Mouse (Mus musculus) hindbrain, embryonic 15.5 days (tissue): ENCODE measurements around the gene Psapl1. TPM values are rescaled to one million over a fixed set of nuclear protein-coding genes. Genes with fewer than 3 reads are reported as not detected.
"Not testable (repeated sequence)": the region's sequence is repeated elsewhere in the genome, so short reads cannot be mapped to it uniquely, and the experiment has no call there.

ENCODE experiments used
- ATAC-seq: fragments of 200-750 bp; cut with Nextera tagmentation; 2 replicates; pipeline ENCODE4 v1.8.0; 2017; ENCODE audit warnings: low read depth, moderate number of reproducible peaks, moderate TSS enrichment; ENCODE audit not compliant: low FRiP score
- H3K27ac ChIP-seq: fragments of 300-500 bp; sonication (generic); replicated peaks from 2 replicates; pipeline ENCODE4 v1.5.1; 2015; ENCODE audit warnings: mild to moderate bottlenecking, inconsistent platforms
- H3K27me3 ChIP-seq: fragments of 300-500 bp; sonication (generic); 2 replicates; pipeline ENCODE4 v1.6.1; 2015; ENCODE audit warnings: control low read depth, inconsistent platforms
- H3K36me3 ChIP-seq: fragments of 300-500 bp; sonication (generic); 2 replicates; pipeline ENCODE4 v1.6.1; 2015; ENCODE audit warnings: control low read depth, inconsistent platforms
- H3K4me1 ChIP-seq: fragments of 300-500 bp; sonication (generic); replicated peaks from 2 replicates; pipeline ENCODE4 v1.6.1; 2015; ENCODE audit warnings: control low read depth, inconsistent platforms
- H3K4me2 ChIP-seq: fragments of 300-500 bp; sonication (generic); 2 replicates; pipeline ENCODE4 v1.6.1; 2015; ENCODE audit warnings: moderate library complexity, mild to moderate bottlenecking, inconsistent platforms
- H3K4me3 ChIP-seq: fragments of 300-500 bp; sonication (generic); 2 replicates; pipeline ENCODE4 v1.5.1; 2015; ENCODE audit warnings: mild to moderate bottlenecking, inconsistent platforms
- H3K9ac ChIP-seq: fragments of 300-500 bp; sonication (generic); 2 replicates; pipeline ENCODE4 v1.6.1; 2015; ENCODE audit warnings: inconsistent platforms
- H3K9me3 ChIP-seq: fragments of 300-500 bp; sonication (generic); 2 replicates; pipeline ENCODE4 v1.6.1; 2016; ENCODE audit warnings: control low read depth, inconsistent platforms
- WGBS: fragments of 180-500 bp; shearing (Covaris S2); methylation state at CpG from one replicate; pipeline ENCODE4 v1.1.7; 2015; 5-methylcytosine and 5-hydroxymethylcytosine counted together
- polyA plus RNA-seq: library from polyadenylated mRNA; unstranded; fragments of >200 nt; fragmentation: Nextera tagmentation; extraction: Ambion mirVana; gene quantifications from 2 replicates; pipeline ENCODE4 v1.2.1, GENCODE M21; 2015

Gene Psapl1
- polyA plus RNA-seq, 1 experiment from 2014 or later: not detected

DNA sequence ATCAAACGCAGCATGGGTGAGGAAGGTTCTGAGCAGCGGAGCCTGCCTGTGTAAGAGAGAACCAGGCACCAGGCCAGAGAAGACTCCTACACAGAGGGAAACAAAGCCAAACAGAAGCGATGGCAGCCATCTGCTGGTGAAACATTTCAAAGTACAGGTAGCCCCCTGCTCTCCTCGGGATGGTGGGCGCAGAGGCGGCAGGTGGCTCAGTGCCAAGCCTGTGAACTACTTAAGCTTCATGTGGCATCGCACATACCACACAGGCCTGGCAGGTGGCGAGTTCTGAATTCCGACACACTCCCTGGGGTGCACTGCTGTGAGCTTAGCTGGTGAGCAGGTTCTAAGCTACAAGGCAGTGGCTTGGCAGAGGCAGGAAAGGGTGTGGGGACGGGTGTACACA lies 9.5 kb downstream of the Psapl1 start:
- Histone ChIP-seq H3K4me2 (no peak overlapping the region), H3K27me3 (no peaks in the 10 kb centered on the region), H3K36me3 (no peaks in the 10 kb centered on the region), H3K4me3 (no peak overlapping the region), H3K9ac (no peak overlapping the region), H3K9me3 (no peaks in the 10 kb centered on the region), H3K4me1 (no peaks in the 10 kb centered on the region), H3K27ac (no peak overlapping the region)
- ATAC-seq: peak; percentile 40; the same call in 1 of the 2 replicates
- 67% methylated on average over 10 of the region's 10 CpGs for WGBS

DNA sequence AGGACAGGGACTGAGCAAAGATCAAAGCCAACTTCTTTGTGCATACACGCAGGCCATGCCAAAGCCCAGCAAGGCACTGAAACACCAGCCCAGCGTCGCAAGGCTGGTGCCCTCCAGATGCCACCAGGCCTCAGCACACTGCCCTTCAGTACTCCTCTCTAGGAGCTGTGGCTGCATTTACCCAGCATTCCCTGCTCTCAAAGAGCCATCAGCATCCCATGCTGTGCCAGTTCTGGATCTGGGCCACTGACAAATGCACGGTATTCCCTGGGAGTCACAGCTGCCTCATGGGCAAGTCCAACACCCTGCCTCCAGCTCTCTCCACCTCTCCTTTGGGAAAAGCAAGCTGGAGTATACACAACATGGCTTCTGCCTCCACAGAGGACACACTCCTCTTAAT lies 16.3 kb downstream of the Psapl1 start:
- H3K4me2 ChIP-seq: no peak overlapping the region
- WGBS: 60% methylated on average over 4 of the region's 4 CpGs
- H3K27ac ChIP-seq: no peak overlapping the region

GRCm38 (mm10) chr5:36220626-36221025 lies 16.8 kb downstream of the Psapl1 start:
- ATAC-seq: no peak
- Histone ChIP-seq H3K4me1 (peaks cover 16% of the 10 kb centered on the region; the same call in 1 of the 2 replicates), H3K9me3 (no peaks in the 10 kb centered on the region), H3K27me3 (no peaks in the 10 kb centered on the region), H3K27ac (no peak overlapping the region), H3K36me3 (no peaks in the 10 kb centered on the region), H3K4me3 (no peak overlapping the region), H3K4me2 (no peak overlapping the region), H3K9ac (no peak overlapping the region)
- WGBS: 52% methylated on average over 6 of the region's 6 CpGs

More for the DNA sequence above, 16.3 kb downstream of the Psapl1 start:
- H3K4me3 ChIP-seq: no peak overlapping the region
- peaks cover 11% of the 10 kb centered on the region; the same call in 1 of the 2 replicates for H3K4me1 ChIP-seq
- H3K9me3 ChIP-seq: no peaks in the 10 kb centered on the region
- no peak for ATAC-seq
- no peak overlapping the region for H3K9ac ChIP-seq
- H3K27me3 ChIP-seq: no peaks in the 10 kb centered on the region
- no peaks in the 10 kb centered on the region for H3K36me3 ChIP-seq

DNA sequence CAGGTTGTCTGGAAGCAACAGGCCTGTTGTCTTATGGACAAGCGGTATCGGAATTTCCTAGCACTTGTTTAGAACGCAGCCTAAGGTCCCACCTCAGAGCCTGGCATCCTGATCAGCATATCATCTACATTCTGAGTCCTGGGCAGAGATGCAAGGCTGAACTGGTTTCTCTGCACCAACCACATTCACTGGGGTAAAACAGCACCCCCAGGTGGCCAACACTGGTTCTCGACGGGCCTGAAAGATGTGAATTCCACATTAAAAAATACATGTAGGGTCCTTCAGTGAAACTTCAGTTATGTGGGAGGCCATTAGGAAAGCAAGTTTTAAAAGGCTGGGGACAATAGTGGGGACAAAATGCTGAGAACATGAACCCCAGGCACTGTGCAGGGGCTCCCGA lies 20.0 kb downstream of the Psapl1 start:
- peaks cover 34% of the 10 kb centered on the region for H3K4me1 ChIP-seq
- H3K4me3 ChIP-seq: no peak overlapping the region
- WGBS: 71% methylated on average over 6 of the region's 6 CpGs
- no peaks in the 10 kb centered on the region for H3K36me3 ChIP-seq
- ATAC-seq: no peak
- H3K9ac ChIP-seq: no peak overlapping the region
- no peaks in the 10 kb centered on the region for H3K27me3 ChIP-seq
- H3K27ac ChIP-seq: no peak overlapping the region
- H3K4me2 ChIP-seq: no peak overlapping the region
- H3K9me3 ChIP-seq: no peaks in the 10 kb centered on the region

DNA sequence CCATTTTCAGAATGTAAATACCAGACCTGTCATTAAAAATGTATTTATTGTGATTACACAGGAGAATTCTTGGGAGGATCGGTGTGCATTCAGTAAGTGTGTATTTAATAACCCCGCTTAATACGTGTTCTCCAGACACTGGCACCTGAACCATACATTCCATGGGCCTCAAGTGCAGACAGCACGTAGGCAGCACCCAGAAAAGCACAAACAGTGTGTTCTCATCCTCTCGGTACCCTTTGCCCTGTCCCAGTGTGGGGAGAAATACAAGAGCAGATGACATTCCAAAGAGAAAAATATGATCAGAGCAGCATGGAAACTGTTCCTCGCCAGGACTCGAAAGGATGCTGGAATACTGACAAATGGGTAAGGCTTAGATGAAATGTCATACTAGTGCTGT lies 22.0 kb downstream of the Psapl1 start:
- Histone ChIP-seq H3K36me3 (no peaks in the 10 kb centered on the region), H3K9me3 (no peaks in the 10 kb centered on the region), H3K4me3 (no peak overlapping the region), H3K4me1 (peaks cover 48% of the 10 kb centered on the region), H3K4me2 (no peak overlapping the region), H3K27me3 (no peaks in the 10 kb centered on the region), H3K9ac (no peak overlapping the region), H3K27ac (0 out of 2 replicates have a peak overlapping the region, but pooled peaks have one; percentile 32)
- 39% methylated on average over 7 of the region's 7 CpGs for WGBS
- ATAC-seq: no peak

GRCm38 (mm10) chr5:36226296-36226695 lies 22.5 kb downstream of the Psapl1 start:
- Histone ChIP-seq H3K27ac (0 out of 2 replicates have a peak overlapping the region, but pooled peaks have one; percentile 32), H3K4me1 (peaks cover 48% of the 10 kb centered on the region)
- 54% methylated on average over 11 of the region's 11 CpGs for WGBS

DNA sequence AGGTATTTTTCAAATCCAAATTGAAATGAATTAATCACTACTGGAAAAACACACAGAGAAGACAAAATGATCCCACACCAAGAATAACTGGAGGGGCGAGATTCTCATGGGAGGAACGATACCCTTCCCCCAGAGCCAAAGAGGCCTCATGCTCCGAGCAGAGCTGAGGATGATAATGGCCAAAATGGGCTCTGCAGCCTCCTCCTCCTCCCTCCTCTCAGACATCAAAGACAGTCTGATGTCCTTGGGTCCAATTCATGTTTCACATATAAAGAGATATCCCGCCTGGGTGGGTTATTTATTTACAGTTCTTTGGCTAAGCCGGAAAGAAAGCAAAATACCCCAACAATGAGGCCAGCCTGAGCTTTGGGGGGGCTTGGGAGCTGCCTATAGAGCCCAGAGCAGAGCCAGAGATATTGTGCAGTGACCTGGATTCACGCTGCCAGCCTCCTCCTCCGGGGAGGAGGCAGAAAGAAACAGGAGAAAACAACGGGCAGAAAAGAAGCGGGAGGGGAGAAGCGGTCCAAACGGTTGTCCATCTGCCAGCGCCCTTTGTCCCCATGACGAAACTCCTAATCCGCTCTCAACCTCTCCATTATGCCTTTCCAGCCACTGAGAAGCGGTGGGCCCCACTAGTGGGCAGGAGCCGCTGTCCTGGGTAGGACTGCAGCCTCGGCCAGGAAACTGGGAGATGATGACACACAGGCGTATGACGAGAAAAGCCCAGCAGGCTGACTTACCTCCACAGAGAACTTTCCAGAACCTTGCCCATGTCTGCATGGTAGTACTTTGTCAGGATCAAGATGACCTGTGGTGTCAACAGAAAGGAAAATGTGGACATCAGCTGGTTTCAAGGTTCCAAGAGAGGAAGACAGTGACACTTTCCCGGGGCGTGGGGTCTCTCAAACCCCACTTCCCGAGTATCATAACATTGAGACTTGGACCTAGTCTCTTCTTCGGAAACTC lies 24.9 kb downstream of the Psapl1 start:
- no peak overlapping the region for H3K9ac ChIP-seq
- ATAC-seq: no peak

More at GRCm38 (mm10) chr5:36226296-36226695, 22.5 kb downstream of the Psapl1 start:
- no peak for ATAC-seq
- H3K4me3 ChIP-seq: no peak overlapping the region
- H3K9ac ChIP-seq: no peak overlapping the region
- no peaks in the 10 kb centered on the region for H3K27me3 ChIP-seq
- no peaks in the 10 kb centered on the region for H3K36me3 ChIP-seq
- no peaks in the 10 kb centered on the region for H3K9me3 ChIP-seq
- H3K4me2 ChIP-seq: no peak overlapping the region

GRCm38 (mm10) chr5:36230301-36230780 lies 26.5 kb downstream of the Psapl1 start:
- H3K4me2 ChIP-seq: no peak overlapping the region
- no peaks in the 10 kb centered on the region for H3K9me3 ChIP-seq
- H3K27ac ChIP-seq: 0 out of 2 replicates have a peak overlapping the region, but pooled peaks have one; percentile 12
- peak; percentile 39; the same call in 1 of the 2 replicates for ATAC-seq
- H3K36me3 ChIP-seq: no peaks in the 10 kb centered on the region
- no peak overlapping the region for H3K9ac ChIP-seq
- H3K27me3 ChIP-seq: no peaks in the 10 kb centered on the region
- H3K4me3 ChIP-seq: no peak overlapping the region
- WGBS: 49% methylated on average over 9 of the region's 9 CpGs
- H3K4me1 ChIP-seq: peaks cover 48% of the 10 kb centered on the region

More for the DNA sequence above, 24.9 kb downstream of the Psapl1 start:
- no peaks in the 10 kb centered on the region for H3K36me3 ChIP-seq
- H3K4me3 ChIP-seq: no peak overlapping the region
- 32% methylated on average over 23 of the region's 23 CpGs for WGBS
- H3K4me1 ChIP-seq: peaks cover 51% of the 10 kb centered on the region
- no peaks in the 10 kb centered on the region for H3K9me3 ChIP-seq
- no peak overlapping the region for H3K27ac ChIP-seq
- no peaks in the 10 kb centered on the region for H3K27me3 ChIP-seq
- no peak overlapping the region for H3K4me2 ChIP-seq

- not testable (repeated sequence) for ATAC-seq, H3K4me2 ChIP-seq, H3K36me3 ChIP-seq, H3K4me3 ChIP-seq, H3K4me1 ChIP-seq, H3K9ac ChIP-seq, H3K9me3 ChIP-seq, H3K27me3 ChIP-seq, H3K27ac ChIP-seq
- 95% methylated on average over 8 of the region's 10 CpGs for WGBS
These were observed 33.7 kb downstream of the Psapl1 start for GRCm38 (mm10) chr5:36237526-36237925.

DNA sequence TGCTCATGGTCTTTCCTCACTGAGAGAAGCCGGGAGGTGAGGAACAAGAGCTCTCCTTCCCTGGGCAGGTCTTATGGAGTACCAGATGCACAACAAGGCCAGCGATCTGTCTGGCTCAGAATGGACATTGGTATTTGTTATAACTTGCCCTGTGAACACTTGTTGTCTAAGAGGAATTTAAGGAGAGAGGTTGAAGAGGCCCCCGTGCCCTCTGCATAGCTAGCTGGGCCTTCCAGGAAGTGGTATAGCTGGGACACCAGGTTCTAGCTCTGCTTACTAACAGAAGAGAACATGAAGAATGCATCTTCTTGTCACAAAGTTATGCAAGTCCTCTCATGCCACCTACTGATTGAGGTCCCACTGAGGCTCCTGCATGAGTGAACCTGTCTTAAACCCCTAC lies 44.2 kb downstream of the Psapl1 start:
- H3K36me3 ChIP-seq: no peaks in the 10 kb centered on the region
- H3K9ac ChIP-seq: no peak overlapping the region
- no peaks in the 10 kb centered on the region for H3K27me3 ChIP-seq
- no peaks in the 10 kb centered on the region for H3K9me3 ChIP-seq
- no peak for ATAC-seq
- no peak overlapping the region for H3K27ac ChIP-seq
- H3K4me2 ChIP-seq: no peak overlapping the region
- peaks cover 13% of the 10 kb centered on the region for H3K4me1 ChIP-seq
- H3K4me3 ChIP-seq: no peak overlapping the region
- 97% methylated on average over 3 of the region's 3 CpGs for WGBS

DNA sequence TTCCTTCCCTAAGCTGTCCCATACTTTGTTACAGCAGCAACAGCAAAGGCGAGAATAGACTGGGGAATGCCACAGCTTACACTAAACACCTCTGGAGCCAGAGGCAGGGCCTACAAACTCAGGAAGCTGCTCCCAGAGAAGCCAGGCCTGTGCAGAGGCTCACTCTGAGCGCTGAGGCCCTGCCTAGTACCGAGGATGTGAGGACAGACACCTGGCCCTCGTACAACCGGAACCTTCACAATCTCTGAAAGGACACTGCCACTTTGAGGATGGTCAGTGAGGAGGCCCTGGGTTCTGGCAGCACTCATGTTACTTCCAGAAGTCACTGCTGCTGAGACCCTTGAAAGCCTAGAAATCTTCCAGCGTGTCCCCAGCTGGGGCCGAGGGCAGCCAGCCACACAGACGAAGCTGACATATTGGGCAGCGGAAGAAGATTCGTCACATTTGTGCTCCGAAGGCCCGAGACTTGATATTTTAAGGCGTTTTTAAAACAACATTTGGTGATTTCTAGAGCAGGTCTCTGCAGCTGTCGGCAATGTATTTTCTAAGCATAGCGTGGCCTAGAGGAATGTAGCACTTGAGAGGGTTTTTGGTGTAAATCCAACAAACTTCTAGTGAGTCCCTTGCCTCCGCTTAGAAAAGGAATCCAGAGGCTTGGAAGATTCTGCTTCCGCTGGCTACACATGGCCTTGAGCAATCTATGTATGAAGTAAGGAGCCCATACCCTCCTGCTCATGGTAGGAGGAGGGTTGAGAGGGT lies 49.1 kb downstream of the Psapl1 start:
- no peaks in the 10 kb centered on the region for H3K9me3 ChIP-seq
- H3K27ac ChIP-seq: no peak overlapping the region
- H3K27me3 ChIP-seq: no peaks in the 10 kb centered on the region
- H3K4me3 ChIP-seq: no peak overlapping the region
- no peak overlapping the region for H3K4me2 ChIP-seq
- H3K9ac ChIP-seq: no peak overlapping the region
- no peaks in the 10 kb centered on the region for H3K36me3 ChIP-seq
- H3K4me1 ChIP-seq: peaks cover 25% of the 10 kb centered on the region
- ATAC-seq: no peak
- 85% methylated on average over 17 of the region's 17 CpGs for WGBS
